Mouse (Mus musculus) telencephalon, adult 2 months (tissue): Measurements from ENCODE around the gene Zfp37.
"Not testable (repeated sequence)": the region's sequence is repeated elsewhere in the genome, so short reads cannot be mapped to it uniquely, and the experiment has no call there.

Source experiments
- DNase-seq: peaks from one replicate; pipeline ENCODE4 v3.0.0-alpha.2; 2011; ENCODE audit warnings: low read depth, low spot score

Zfp37 gene

DNA sequence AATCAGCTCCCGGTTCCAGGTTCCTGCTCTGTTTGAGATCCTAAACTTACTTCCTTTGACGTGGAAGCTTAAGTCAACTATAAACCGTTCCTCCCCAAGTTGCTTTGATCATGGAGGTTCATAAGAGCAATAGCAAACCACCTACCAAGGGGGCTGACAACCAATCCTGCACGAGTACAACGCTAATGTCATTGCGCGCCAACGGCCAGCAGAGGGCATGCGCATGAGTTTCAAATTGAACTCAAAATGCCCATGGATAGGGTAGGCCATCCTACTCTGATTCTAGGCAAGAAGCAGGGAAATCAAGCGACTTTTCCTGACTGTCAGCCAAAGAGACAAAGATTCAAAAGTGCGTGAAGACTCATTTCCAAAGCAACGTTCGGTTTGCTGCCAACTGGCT, at the start of gene Zfp37:
TSS of gene Zfp37 (minus strand) at position 279 of the 400 bp plus-strand sequence.
- DNase-seq: no peak

DNA sequence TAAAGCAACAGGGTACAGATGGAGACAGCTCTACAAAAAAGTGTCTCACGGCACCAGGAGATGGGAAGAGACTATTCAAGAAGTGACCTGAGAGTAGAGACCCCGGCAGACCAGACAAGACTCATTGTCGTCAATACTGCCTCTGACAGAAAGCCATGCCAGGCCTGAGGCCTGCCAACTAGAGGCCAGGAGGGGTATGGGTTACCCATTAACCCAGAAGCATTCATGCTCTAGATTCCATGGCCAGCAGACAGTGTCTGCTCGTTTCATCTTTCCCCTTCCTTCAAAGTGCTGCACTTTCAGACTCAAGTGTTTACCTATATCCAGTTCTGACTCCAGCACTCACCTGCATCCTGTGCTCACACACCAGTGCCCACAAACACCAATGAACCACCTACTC, 47.2 kb upstream of the Zfp37 start:
- DNase-seq: no peak

DNA sequence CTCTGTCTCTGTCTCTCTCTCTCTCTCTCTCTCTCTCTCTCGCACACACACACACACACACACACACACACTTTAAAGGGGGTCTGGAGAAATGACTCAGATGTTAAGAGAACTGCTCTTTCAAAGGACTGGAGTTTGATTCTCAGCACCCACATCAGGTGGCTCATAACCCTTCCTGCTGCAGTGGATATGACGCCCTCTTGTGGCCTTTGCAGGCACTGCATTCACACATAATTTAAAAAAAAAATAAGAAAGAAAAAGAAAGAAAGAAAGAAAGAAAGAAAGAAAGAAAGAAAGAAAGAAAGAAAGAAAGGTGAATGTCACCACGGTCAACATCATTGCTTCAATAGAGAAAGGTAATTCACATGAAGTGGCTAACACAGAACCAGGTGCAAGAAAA, 46.4 kb upstream of the Zfp37 start:
- no peak for DNase-seq

DNA sequence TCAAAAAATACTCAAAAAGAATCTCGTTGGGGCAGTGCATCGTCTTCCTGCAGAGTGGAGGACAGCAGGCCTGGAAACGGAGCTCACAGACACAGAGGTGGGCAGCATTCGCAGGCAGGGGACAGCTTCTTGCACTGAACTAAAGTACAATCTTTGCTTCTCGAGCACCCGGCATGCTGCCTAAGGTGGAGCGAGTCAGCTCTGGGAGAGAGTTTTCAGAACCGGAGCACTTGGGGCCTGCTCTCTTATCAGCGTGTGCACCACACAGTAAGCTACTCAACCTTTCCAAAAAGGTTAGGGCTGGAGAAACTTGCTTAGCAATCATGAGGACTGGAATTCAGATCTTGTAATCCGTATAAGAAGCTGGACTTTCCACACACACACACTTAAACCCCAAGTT, 45.8 kb upstream of the Zfp37 start:
- DNase-seq: no peak

DNA sequence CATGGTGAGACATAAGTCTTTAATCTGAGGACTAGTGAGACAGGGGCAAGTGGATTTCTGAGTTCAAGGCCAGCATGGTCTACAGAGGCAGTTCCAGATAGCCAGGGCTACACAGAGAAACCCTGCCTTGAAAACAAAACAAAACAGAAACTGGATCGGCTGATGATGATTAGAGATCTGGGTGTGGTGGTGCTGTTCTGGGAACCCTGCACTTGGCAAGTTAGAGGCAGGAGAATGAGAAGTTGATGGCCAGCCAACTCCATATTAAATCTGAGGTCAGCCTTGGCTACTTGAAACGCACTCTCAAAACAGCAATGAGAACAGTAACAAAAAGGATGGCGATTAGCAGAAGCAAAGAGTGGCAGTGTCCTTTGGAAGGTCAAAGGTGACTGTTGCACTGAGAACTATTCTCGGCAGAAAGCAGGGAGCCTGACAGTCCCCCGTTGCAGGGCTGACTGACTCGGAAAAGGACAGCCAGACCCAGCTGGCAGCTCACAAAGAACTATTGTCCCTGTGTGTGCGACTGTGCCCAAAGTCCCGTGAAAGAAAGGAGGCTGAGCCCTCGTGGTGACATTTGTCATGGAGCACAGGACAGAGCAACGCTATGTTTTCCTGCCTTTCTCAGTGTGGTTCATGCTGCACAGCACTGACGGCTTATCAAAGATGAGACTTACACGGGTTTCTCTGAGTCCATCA, 44.1 kb upstream of the Zfp37 start:
- DNase-seq: no peak

DNA sequence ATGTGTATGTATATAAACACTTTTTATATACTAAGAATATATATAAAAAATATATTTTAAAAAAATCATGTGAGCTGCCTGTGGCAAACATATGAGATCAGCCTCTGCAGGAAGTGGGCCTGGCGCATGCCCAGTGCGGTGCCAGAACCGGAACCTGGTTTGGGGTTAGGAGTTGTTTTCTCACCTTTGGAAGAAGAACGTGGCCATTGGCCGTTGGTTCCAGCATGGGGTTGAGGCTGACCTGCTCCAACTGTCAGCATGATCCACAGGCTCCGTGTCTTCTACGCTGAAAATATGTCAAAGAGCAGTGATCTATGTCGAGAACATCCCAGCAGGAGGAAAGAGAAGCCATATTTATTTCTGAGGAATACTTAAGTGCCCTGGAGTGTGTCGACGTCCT, 43.1 kb upstream of the Zfp37 start:
- no peak for DNase-seq

DNA sequence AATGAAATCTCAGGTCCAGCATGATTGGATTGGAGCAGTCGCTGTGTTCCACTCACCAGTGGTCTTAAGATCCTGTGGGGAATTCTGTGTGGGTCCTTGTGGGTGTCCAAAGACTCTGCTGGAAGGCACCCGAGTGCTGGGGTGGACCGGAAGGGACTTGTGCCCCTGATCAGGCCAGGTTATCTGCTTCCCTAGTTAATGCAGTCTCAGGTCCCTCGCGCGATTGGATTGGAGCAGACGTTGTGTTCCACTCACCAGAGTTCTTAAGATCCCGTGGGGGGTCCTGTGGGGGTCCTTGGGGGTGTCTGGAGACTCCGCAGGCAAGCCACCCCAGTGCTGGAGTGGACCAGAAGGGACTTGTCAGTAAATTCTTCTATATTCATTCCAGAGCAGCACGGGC, 41.8 kb upstream of the Zfp37 start:
- no peak for DNase-seq

DNA sequence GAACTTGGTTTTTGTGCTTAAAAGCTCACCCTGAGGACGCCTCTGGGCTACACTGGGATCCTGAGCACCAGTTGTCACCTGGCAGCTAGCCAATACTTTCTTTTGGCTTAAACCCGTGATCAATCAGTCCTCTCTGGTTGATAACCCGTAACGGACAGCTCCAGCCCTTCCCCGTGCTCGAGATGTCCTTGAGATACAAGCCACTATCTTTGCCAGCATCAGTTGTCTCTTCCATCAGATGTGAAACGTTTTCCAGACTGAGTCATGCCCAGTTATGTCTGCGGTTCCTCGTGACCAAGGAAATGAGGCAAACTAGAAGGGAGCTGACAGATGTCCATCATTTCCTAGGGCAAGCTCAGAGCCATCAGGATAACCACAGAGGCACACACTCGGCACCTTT, 36.3 kb upstream of the Zfp37 start:
- no peak for DNase-seq

DNA sequence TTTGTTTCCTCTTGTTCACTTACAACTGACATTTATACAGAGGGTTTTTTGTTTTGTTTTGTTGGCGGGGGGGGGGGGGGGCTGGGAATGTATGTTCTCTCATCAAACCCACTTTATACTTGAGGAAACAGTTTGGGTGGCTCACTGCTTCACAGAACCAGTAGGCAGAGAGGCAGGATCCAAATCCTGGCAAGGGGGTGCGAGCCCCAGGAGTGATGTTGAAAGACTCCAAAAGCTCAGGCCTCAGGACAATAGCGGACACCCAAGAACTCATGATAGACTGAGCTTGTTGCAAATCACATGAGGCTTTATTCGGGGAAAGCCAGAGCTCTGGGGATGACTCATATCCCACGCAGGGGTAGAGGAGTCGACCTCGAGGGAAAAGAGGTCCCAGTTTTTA, 35.2 kb upstream of the Zfp37 start:
- DNase-seq: not testable (repeated sequence)

DNA sequence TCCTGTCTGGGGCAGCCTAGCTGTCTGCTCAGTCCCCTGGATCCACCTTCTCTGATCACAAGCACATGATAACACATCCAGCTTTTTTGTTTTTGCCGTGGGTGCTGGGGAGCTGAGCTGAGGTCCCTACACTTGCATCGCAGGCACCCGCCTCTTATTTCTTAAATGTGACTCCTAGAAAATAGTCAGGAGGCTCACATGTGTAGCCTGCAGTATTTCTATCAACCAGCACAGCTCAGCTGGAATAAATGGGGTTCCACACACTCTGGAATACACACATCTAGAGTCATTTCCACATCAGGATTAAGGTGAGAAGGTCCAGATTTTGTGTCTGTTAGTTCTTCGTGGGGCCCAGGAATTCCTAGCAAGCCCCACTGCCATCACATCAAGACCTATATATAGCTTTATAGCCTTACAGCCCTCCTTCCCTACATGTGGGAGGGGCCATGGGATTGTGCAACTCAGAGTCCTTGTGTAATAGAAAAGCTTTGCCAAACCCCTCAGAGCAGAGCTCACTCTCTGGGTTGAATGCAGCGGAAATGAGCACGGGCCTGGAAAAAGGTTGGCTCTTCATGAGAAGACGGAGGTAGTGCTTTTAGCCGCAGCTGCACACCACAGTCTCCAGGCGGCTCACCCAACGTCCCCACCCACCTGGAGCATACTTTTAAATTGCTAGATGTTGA, 34.4 kb upstream of the Zfp37 start:
- no peak for DNase-seq

DNA sequence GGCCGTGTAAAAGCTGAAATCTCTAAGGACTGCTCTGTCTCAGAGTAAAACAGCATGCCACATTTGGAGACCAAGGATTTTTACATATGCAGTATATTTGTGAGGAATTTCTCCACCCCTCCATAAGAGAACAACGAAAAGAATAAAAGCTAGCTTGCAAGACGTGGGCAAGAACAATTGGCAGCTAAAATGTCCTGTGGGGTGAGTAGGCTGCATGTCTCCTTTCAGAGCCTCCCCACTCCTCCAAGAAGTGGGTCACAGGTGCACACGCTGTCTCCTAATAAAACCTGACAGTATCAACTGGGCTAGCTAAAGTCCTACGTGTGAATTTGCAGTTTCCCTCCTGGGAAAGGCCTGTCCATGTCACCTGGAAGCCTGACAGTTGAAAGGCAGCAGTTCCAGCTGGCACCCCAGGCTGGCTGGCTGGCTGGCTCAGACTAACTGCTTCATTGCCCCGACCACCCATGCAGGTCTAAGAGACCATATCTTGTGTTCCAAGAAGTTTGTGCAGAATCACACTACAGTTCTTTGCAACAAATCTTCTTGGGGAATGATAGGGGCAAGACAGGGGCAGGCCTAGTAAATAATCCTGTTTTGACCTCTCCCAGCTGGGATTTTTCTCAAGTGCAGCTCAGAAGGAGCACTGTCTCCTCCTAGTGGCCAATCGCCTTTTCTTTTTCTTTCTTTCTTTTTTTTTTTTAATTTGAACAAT, 32.4 kb upstream of the Zfp37 start:
- DNase-seq: no peak

DNA sequence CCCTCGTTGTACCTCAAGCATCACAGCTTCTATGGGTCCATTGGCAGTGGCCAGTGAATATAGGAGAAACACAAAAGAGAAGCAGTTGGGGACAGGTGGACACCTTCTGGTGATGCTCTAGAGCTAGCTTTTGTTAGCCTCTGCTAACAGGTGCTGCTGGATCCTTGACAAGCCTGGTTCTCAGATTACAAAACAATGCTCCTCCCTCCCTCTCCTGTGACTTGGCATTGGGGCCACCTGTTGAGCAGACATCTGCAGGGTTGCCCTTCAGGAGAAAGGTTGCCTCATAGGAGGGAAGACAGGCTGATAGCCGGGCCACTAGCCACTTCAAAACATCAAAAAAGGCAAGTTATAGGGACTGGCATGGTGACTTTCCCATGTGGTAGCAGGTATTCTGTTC, 31.4 kb upstream of the Zfp37 start, which contains the start of gene Slc31a2:
TSS of gene Slc31a2 (plus strand) at position 287 of the 400 bp plus-strand sequence.
- DNase-seq: no peak

DNA sequence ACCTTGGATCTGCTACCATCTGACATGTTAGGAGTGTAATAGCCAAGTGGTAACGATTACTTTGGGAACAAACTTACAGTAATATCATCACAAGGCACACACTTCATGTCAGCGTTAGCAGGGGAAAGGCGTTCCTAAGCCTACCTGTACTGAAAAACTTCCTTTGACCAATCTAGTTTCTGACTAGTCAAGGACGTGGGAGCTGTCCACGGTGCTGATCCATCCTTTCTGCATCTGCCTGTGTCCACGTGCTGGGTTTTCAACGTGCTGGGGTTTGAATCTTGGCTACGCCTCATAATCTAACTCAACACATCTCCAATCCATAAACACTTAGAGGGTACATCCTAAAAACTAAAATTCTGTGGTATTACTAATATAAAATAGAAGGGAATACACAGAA, 26.1 kb upstream of the Zfp37 start:
- DNase-seq: no peak

DNA sequence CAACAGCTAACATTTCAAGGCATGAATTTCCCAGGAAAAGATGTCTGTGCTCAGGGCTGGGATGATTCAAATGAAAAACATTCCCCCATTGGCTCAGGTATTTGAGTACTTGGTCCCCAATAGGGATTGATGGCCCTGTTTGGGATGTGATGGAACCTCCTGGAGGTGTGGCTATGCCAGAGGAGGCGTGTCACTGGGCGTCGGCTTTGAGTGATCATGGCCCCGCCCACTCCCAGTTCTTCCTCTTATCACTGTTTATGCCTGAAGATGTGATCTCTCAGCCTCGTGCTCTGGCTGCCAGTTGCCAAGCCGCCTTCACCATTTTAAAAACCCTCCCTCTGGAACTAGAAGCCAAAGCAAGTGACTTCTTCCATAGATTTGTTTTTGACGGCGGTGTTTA, 23.7 kb upstream of the Zfp37 start:
- DNase-seq: no peak

DNA sequence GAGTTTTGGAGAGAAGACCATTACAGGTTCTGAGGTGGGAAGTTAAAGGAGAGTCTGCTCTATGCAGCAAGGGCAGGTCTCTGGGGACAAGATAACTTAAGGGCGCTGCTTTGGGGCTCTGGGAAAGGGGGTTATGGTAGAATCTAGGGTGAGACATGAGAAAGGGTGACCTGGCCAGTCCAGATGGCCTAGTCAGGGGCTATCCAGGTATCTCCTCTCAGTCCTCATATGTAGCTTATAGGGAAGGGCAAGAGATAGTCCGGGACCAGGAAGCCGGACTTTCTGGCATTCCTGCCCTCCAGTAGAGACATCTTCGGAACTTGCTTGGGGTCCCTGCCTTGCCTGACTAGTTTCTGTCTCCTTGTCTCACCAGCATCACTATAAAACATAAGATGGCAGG, 20.9 kb upstream of the Zfp37 start:
- no peak for DNase-seq

DNA sequence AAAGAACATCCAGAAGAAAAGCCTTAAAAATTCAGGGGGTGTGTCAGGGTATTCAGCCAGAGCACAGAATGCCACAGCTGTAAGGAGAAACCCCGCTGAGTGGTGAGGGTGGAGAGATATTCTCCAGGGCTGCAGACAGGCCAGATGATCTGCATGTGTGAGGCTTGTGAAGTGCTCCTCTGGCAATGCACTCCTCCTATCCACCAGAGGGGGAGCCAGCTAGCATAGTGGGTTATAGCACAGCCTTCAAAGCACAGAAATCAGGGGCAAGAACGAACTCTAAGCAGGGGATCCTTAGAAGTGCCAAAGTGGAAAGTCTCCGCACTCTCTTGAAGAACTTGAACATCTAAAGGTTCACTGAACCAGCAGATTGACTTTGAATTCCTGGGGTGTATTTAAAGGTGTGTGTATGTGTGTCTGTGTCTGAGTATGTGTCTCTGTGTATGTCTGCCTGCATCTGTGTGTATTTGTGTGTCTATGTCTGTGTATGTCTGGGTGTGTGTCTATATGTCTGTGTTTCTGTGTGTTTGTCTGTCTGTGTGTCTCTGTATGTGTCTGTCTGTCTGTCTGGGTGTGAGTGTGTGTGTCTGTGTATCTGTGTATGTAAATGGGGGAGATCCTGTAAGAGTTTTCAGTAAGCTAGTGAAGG, 20.2 kb upstream of the Zfp37 start:
- DNase-seq: no peak

DNA sequence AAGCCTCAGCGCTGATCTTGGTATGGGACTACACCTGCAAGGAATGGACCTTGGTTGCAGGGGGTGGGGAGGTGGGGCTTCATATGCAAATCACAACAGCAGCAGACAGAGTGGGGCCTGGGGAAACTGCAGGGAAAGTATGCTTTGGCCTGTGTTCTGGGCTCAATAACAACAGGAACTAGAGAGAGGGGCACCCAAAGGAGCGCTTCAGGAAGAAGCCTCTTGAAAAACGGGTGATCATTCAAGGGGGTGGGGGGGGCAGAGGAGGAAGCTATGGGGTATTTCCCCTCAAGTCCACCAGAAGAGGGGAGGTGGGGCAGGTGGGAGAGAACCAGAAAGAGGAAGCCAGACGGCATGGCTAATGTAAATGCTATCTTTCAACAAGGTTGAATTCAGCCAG, 17.5 kb upstream of the Zfp37 start:
- no peak for DNase-seq

DNA sequence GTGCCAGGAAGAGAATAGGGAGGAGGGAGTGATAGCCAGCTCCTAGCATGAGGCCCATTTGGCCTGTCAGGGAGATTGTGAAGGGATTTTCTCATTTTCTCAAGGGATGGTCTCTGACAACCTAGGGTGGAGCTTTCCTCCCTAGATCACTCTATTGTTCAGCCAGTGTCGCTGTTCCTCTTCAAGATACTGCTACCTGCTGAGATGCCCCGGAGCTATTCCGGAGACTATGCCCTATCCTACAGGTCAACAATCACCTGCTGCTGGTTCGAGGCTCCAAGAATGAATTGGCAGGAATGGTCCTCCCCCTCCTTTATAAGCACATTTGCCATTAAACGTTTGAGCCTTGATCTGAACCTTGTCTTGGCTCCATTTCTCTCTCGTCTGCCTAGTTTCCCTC, 9.7 kb upstream of the Zfp37 start:
- no peak for DNase-seq

DNA sequence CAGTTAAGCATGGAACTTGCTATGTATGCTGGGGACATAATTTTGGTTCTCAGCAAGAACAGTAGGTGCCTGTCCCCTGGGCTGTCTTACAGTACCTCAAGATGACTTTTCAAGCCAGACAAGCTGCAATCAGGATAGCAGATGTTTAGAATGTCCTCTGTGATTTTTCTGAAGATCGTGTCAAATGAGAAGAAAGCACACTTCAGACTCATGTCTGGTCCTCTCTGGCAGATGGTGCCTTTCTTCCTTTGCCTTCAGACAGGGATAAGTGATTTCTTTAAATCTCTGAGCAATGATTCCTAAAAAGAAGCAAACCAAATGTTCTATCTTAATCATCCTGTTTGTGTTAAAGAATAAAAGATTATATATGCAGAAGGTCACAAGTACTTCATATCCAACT, 694 bp downstream of the Zfp37 start:
- DNase-seq: no peak

DNA sequence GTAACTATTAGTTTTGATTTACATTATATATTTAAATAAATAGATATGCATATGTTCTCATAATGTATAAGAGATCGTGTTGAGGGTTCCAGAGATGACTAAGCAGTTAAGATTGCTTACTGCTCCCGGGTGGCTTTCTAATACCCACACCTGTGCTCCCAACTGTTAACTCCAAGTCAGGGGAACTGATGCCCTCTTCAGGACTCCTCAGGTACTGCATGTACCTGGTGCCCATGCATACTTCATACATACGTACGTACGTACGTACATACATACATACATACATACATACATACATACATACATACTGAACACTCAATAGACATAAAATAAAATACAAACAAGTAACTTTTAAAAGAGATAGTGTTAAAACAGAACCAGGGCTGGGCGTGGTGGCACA, 1.4 kb downstream of the Zfp37 start:
- no peak for DNase-seq

DNA sequence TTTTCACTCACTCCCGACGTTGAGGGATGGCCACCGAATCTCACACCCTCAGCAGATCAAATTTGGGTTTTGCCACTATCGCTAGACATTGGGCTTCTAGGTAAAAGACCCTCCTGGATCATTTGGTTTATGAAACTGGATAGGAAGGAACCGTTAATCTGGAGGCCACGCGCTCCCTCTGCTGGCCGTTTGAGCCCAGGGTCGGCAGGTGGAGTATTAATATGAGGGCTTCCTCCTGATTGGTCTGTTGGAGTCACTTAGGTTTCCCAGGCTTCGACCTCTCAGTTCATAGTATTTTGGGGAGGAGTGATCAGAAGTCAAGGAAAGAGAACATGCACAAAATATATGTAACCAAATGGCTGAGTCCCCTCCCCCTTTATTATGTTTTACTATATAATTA, 2.5 kb downstream of the Zfp37 start:
- no peak for DNase-seq

DNA sequence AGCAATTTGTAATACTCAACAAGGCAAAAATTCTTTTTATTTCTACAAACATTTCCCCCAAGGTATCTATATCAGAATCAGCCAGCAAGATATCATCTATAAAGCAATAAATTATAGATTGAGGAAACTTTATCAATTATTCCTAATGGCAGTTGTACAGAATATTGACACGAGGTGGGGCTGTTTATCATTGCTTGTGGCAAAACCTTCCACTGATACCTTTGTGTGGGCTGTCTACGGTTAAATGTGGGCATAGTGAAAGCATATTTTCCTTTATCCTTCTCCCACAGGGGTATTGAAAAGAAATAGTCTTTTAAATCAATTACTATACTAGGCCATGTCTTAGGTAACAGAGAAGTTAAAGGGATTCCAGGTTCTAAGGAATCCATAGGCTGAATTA, 17.4 kb downstream of the Zfp37 start:
- no peak for DNase-seq
